Mouse (Mus musculus) fibroblast of lung, adult 2 months (primary cell): ENCODE data around the gene Aoc1.

Source experiments
- DNase-seq: peaks from one replicate; pipeline ENCODE4 v3.0.0-alpha.2; 2011; ENCODE audit warnings: low read depth

Aoc1 gene

GRCm38 (mm10) chr6:48909229-48909628 lies 36.5 kb downstream of the Aoc1 start:
- no peak for DNase-seq

GRCm38 (mm10) chr6:48912033-48912432 lies 39.3 kb downstream of the Aoc1 start:
- peak; percentile 4 for DNase-seq

- DNase-seq, result no peak
Observed at GRCm38 (mm10) chr6:48913587-48913986, 40.9 kb downstream of the Aoc1 start.

DNA sequence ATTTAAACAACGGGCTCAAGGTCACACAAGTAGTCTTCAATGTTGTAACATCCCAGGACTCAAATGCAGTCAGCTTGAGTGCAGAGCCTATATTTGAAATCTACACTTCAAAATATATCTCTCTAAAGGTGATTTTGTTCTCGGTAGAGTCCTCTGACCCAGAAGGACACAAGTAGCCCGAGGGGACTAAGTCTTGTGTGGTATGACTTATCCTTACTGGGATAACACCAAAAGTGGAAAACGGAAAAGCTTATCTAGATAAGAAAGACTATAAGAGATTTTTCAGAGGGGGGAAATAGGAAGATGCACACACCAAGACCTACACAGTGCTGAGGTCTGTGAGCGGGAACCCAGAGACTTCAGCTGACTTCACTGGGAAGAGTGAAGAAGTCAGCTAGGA lies 56.9 kb downstream of the Aoc1 start, which contains the start of gene 1600015I10Rik:
Gene 1600015I10Rik, plus strand, starts transcription at position 301 of the 400 bp plus-strand sequence.
- DNase-seq, result no peak

GRCm38 (mm10) chr6:48949596-48949995 lies 76.9 kb downstream of the Aoc1 start:
- no peak for DNase-seq

GRCm38 (mm10) chr6:48950676-48951075 lies 78.0 kb downstream of the Aoc1 start:
- DNase-seq, result no peak

DNA sequence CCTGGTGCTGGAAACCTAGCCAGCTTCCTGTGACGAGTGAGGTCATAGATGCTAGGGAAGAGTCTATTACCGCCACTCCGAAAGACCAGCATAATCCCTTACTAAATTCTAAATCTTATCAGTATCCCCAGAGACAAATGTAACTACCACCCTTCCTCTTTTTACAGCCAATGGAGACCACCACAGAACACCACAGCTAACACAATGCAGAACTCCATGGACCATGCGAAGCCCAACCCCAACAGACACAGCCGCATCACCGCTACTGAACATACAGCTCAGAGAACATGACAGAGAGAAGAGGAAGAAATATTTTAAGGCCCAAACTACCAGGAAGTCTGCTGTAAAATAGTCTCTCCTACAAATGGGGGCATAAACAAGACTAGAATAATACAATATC lies 78.9 kb downstream of the Aoc1 start:
- no peak for DNase-seq

- no peak for DNase-seq
Observed at GRCm38 (mm10) chr6:48953220-48953619, 80.5 kb downstream of the Aoc1 start.

DNA sequence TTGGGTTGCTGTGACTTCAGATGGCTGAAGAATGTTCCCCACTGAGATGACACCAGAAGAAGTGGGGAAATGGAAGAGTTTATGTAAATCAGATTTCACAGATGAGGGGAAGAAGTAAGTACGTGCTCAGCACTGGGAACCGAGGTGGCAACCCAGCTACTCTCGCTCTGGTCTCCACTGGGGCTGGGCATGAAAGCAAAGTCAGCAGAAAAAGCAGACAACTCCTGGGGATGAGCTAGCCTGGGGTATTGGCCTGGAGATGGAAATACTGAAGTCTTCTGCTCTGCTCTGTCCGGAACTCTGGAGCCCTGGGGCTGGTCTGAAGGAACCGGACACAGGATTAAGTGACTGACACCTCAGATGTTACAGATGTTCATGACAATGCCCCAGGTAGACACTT lies 81.5 kb downstream of the Aoc1 start:
- no peak for DNase-seq

- DNase-seq, result no peak
Observed at GRCm38 (mm10) chr6:48954946-48955345, 82.2 kb downstream of the Aoc1 start.

DNA sequence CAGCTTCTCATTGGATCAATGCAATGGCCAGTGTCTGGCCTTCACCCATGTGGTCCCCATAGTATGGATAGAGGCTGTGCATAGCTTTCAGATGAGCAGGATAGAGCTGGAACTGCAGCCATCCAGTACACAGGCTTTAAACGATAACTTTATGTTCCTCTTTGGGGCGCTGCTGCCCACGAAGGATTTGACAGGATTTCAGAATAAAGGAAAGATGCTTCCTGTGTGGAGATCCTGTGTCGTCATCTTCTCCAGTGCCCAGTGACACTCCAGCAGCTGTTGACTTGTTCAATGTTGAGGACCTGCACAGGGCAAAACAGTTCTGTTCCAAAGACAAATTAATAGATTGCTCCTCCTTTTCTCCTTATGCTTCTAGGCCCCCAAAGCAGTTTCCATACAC lies 84.1 kb downstream of the Aoc1 start:
- no peak for DNase-seq

DNA sequence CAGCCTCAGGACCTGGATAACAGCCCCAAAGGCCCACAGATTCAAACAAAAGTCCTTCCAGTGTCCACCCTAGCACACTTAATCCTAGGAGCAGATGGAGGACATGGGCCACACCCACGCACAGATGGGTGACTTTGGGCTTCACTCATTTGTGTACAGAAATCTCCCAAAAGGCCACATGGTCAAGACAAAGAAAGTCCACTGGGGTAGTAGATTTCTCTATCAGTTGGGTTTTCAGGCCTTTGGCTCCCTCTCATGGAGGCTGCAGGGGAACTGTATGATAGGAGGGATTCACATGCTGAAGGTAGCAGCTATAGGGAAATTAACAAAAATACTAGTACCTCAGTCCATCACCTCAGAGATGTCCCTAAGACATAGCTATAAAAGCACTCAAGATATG lies 85.4 kb downstream of the Aoc1 start:
- DNase-seq, result no peak
